Mouse (Mus musculus) limb, embryonic 12.5 days (tissue): ENCODE results near the gene Col18a1. TPM values are rescaled to one million over a fixed set of nuclear protein-coding genes. Genes with fewer than 3 reads are reported as not detected.

Experiments used
- ATAC-seq: fragments of 200-750 bp; cut with Nextera tagmentation; 2 replicates; pipeline ENCODE4 v1.8.0; 2017; ENCODE audit warnings: low read depth, moderate TSS enrichment; ENCODE audit not compliant: insufficient number of reproducible peaks, insufficient read depth, low FRiP score, low TSS enrichment
- H3K27ac ChIP-seq: fragments of 300-500 bp; sonication (generic); 2 replicates; pipeline ENCODE4 v1.5.1; 2016; ENCODE audit warnings: mild to moderate bottlenecking, moderate library complexity
- H3K27me3 ChIP-seq: fragments of 300-500 bp; sonication (generic); 2 replicates; pipeline ENCODE4 v1.6.1; 2016; ENCODE audit warnings: mild to moderate bottlenecking, moderate library complexity
- H3K36me3 ChIP-seq: fragments of 300-500 bp; sonication (generic); 2 replicates; pipeline ENCODE4 v1.6.1; 2016; ENCODE audit warnings: mild to moderate bottlenecking, moderate library complexity
- H3K4me1 ChIP-seq: fragments of 300-500 bp; sonication (generic); replicated peaks from 2 replicates; pipeline ENCODE4 v1.6.1; 2016
- H3K4me2 ChIP-seq: fragments of 300-500 bp; sonication (generic); 2 replicates; pipeline ENCODE4 v1.6.1; 2016; ENCODE audit warnings: mild to moderate bottlenecking, moderate library complexity
- H3K4me3 ChIP-seq: fragments of 300-500 bp; sonication (generic); replicated peaks from 2 replicates; pipeline ENCODE4 v1.5.1; 2016; ENCODE audit warnings: mild to moderate bottlenecking
- H3K9ac ChIP-seq: fragments of 300-500 bp; sonication (generic); replicated peaks from 2 replicates; pipeline ENCODE4 v1.6.1; 2016; ENCODE audit warnings: mild to moderate bottlenecking, moderate library complexity
- H3K9me3 ChIP-seq: fragments of 300-500 bp; sonication (generic); 2 replicates; pipeline ENCODE4 v1.6.1; 2016; ENCODE audit warnings: mild to moderate bottlenecking, moderate library complexity
- WGBS: fragments of 180-500 bp; shearing (Covaris S2); methylation state at CpG from one replicate; pipeline ENCODE4 v1.1.7; 2016; 5-methylcytosine and 5-hydroxymethylcytosine counted together
- polyA plus RNA-seq: library from polyadenylated mRNA; unstranded; fragments of >200 nt; fragmentation: Nextera tagmentation; extraction: Ambion mirVana; gene quantifications from 2 replicates; pipeline ENCODE4 v1.2.1, GENCODE M21; 2016

Col18a1 gene
- 104 and 105 TPM in 2 replicates for polyA plus RNA-seq

DNA sequence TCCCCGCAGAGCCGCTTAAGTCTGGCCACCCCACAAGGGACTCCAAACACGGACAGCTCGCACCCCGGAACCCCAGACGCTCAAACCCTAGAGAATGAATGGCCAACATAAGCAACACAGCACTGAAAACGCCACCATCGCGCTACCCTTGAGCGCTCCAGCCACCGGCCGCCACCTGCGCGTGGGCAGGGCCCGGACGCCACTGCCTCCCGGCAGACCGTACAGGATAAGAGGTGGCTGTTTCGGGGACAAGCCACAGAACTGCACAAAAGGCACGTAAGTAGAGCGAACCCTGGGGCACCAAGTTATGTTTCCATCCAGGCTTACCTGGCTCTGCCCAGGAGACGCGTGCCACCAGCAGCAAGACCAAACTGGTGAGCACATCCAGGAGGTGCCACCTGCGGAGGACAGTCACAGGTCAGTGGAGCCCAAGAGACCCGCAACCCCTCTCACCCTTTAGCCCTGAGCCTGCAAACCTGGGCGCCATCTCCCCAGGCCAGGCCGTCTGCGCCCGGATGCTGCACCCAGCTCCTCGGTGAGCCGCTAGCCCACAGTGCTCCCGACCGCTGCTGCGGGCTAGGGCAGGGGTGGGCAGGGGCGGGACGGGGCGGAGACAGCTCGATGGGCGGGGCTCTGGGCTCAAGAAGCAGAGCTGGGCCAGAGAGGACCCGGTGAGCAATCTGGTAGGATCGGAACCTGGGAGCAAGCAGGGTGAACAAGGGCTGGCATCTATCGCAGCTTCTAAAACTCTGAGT lies at the start of gene Col18a1:
TSS of gene Col18a1 (minus strand) at position 586 of the 755 bp plus-strand sequence.
- Histone ChIP-seq H3K9me3 (no peaks in the 10 kb centered on the region), H3K27ac (peak within 1 kb of the TSS; percentile 78), H3K4me2 (peak within 1 kb of the TSS; percentile 97), H3K36me3 (no peaks in the 10 kb centered on the region), H3K4me1 (peaks cover 29% of the 10 kb centered on the region), H3K27me3 (peaks cover 13% of the 10 kb centered on the region; the same call in 1 of the 2 replicates), H3K9ac (peak within 1 kb of the TSS; percentile 68), H3K4me3 (peak within 1 kb of the TSS; percentile 55)
- ATAC-seq, result peak; percentile 74
- WGBS, result 1% methylated on average over 42 of the region's 42 CpGs

GRCm38 (mm10) chr10:77215641-77216040 lies 49.3 kb upstream of the Col18a1 start:
- 59% methylated on average over 4 of the region's 4 CpGs for WGBS
- Histone ChIP-seq H3K9me3 (no peaks in the 10 kb centered on the region), H3K4me3 (no peak overlapping the region), H3K4me1 (peaks cover 15% of the 10 kb centered on the region), H3K9ac (0 out of 2 replicates have a peak overlapping the region, but pooled peaks have one; percentile 18), H3K36me3 (no peaks in the 10 kb centered on the region), H3K27me3 (no peaks in the 10 kb centered on the region), H3K27ac (no peak overlapping the region), H3K4me2 (no peak overlapping the region)
- no peak for ATAC-seq

DNA sequence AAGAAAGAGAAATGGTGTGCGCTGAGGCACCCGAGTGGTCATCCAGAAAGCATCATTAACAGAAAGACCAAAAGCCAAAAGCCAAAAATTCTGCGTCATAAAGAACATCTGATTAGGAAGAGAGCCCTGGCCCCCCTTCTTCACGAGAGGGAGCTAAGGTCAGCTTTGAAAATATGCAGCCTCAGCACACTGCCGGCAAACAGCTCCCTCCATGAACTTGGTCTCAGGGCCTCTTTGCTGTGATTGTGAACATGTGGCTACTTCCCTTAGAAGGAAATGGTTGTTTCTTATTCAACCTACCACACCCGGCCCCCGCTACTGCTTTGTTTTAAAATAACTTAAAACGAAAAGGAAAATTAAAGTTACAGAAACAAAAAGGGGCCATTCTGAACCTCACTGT lies 48.2 kb upstream of the Col18a1 start:
- H3K4me3 ChIP-seq, result no peak overlapping the region
- no peak overlapping the region for H3K9ac ChIP-seq
- H3K4me1 ChIP-seq, result peaks cover 15% of the 10 kb centered on the region
- H3K9me3 ChIP-seq, result no peaks in the 10 kb centered on the region
- H3K27ac ChIP-seq, result 0 out of 2 replicates have a peak overlapping the region, but pooled peaks have one; percentile 12
- H3K36me3 ChIP-seq, result no peaks in the 10 kb centered on the region
- 65% methylated on average over 8 of the region's 8 CpGs for WGBS
- no peaks in the 10 kb centered on the region for H3K27me3 ChIP-seq
- no peak overlapping the region for H3K4me2 ChIP-seq
- no peak for ATAC-seq

DNA sequence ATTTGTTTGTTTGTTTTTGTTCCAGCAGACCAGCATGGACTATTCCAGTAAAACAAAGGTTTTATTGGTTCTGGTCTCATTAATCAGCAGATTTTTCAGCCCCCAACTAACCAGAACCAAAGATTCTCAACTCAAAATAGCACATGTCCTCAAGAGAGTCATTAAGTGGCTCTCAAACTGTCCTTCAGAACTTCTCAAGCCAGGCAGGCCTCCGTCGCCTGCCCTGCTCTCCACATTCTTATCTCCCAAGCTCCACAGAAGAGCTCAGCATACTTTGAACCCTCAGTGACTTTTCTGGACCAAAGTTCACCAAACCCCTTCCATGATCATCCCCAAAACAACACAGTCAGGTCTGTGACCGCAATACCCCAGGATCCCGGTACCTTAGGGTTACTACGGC lies 47.1 kb upstream of the Col18a1 start:
- Histone ChIP-seq H3K27ac (no peak overlapping the region), H3K9ac (no peak overlapping the region), H3K4me1 (peaks cover 18% of the 10 kb centered on the region), H3K4me3 (no peak overlapping the region), H3K27me3 (no peaks in the 10 kb centered on the region), H3K4me2 (no peak overlapping the region), H3K9me3 (no peaks in the 10 kb centered on the region), H3K36me3 (no peaks in the 10 kb centered on the region)
- 92% methylated on average over 5 of the region's 5 CpGs for WGBS
- no peak for ATAC-seq

- WGBS, result 86% methylated on average over 6 of the region's 6 CpGs
- no peak overlapping the region for H3K9ac ChIP-seq
- H3K4me2 ChIP-seq, result no peak overlapping the region
- no peaks in the 10 kb centered on the region for H3K36me3 ChIP-seq
- no peak overlapping the region for H3K4me3 ChIP-seq
- H3K27me3 ChIP-seq, result no peaks in the 10 kb centered on the region
- H3K4me1 ChIP-seq, result peaks cover 19% of the 10 kb centered on the region
- H3K9me3 ChIP-seq, result no peaks in the 10 kb centered on the region
- ATAC-seq, result no peak
- no peak overlapping the region for H3K27ac ChIP-seq
Measured at GRCm38 (mm10) chr10:77212354-77213120, 46.2 kb upstream of the Col18a1 start.

GRCm38 (mm10) chr10:77211116-77211570 lies 44.8 kb upstream of the Col18a1 start:
- Histone ChIP-seq H3K9ac (no peak overlapping the region), H3K4me2 (no peak overlapping the region), H3K4me3 (no peak overlapping the region), H3K4me1 (peaks cover 32% of the 10 kb centered on the region), H3K9me3 (no peaks in the 10 kb centered on the region), H3K27ac (no peak overlapping the region), H3K36me3 (no peaks in the 10 kb centered on the region), H3K27me3 (no peaks in the 10 kb centered on the region)
- WGBS, result 65% methylated on average over 11 of the region's 11 CpGs
- no peak for ATAC-seq

DNA sequence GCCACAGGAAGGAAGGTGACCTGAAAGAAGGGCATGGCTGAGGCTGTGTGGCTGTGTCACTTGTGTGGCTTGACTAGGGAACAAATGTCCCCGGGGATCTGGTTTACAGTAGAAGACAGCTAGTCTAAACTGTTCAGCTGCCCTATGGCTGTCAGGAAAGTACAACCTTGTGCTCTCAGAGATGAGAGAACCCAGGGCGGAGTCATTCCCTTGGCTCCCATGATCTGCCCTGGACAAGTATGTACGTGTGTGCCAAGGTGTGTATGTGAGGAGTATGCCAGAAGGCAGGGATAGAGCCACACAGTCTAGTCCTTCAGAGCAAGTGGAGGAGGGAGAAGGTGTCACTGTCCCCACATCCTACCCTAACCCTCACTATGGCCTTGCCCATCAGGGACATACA lies 44.3 kb upstream of the Col18a1 start:
- WGBS, result 86% methylated on average over 3 of the region's 3 CpGs
- peaks cover 30% of the 10 kb centered on the region for H3K4me1 ChIP-seq
- no peak overlapping the region for H3K9ac ChIP-seq
- no peak overlapping the region for H3K4me2 ChIP-seq
- H3K27me3 ChIP-seq, result no peaks in the 10 kb centered on the region
- no peak overlapping the region for H3K27ac ChIP-seq
- ATAC-seq, result no peak
- no peaks in the 10 kb centered on the region for H3K36me3 ChIP-seq
- no peaks in the 10 kb centered on the region for H3K9me3 ChIP-seq
- H3K4me3 ChIP-seq, result no peak overlapping the region

- Histone ChIP-seq H3K27me3 (no peaks in the 10 kb centered on the region), H3K4me2 (no peak overlapping the region), H3K9ac (no peak overlapping the region), H3K9me3 (no peaks in the 10 kb centered on the region), H3K4me3 (no peak overlapping the region), H3K27ac (no peak overlapping the region), H3K4me1 (peaks cover 32% of the 10 kb centered on the region), H3K36me3 (no peaks in the 10 kb centered on the region)
- no peak for ATAC-seq
- 46% methylated on average over 5 of the region's 5 CpGs for WGBS
Measured at GRCm38 (mm10) chr10:77209261-77209660, 42.9 kb upstream of the Col18a1 start.

GRCm38 (mm10) chr10:77206565-77207079 lies 40.3 kb upstream of the Col18a1 start:
- Histone ChIP-seq H3K27me3 (no peaks in the 10 kb centered on the region), H3K36me3 (no peaks in the 10 kb centered on the region), H3K27ac (peak overlapping the region; percentile 81), H3K4me1 (peaks cover 35% of the 10 kb centered on the region), H3K9me3 (no peaks in the 10 kb centered on the region), H3K9ac (no peak overlapping the region), H3K4me3 (no peak overlapping the region), H3K4me2 (no peak overlapping the region)
- ATAC-seq, result peak; percentile 65; the same call in 1 of the 2 replicates
- WGBS, result 24% methylated on average over 3 of the region's 3 CpGs

DNA sequence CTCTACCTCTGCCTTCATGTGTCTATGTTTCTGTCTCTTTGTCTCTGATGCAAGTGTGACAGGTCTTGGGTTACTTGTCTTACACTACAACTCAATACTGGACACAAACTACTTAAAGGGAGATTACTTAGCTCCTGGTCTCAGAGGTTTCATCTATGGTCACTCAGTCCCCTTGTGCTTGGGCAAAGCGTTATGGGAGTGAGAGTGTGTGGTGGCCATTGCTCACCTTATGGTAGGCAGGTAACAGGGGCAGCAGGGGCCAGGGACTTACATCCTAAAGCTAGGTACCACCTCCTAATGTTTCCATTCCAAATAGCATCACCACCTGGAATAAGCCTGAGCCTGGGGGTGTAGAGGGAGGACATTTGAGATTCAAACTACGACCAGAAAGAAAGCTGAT lies 39.8 kb upstream of the Col18a1 start:
- no peak overlapping the region for H3K9ac ChIP-seq
- H3K27ac ChIP-seq, result peak overlapping the region; percentile 81
- H3K27me3 ChIP-seq, result no peaks in the 10 kb centered on the region
- WGBS, result 76% methylated on average over 2 of the region's 2 CpGs
- no peak overlapping the region for H3K4me3 ChIP-seq
- ATAC-seq, result no peak
- H3K4me2 ChIP-seq, result no peak overlapping the region
- no peaks in the 10 kb centered on the region for H3K36me3 ChIP-seq
- H3K4me1 ChIP-seq, result peaks cover 31% of the 10 kb centered on the region
- no peaks in the 10 kb centered on the region for H3K9me3 ChIP-seq

DNA sequence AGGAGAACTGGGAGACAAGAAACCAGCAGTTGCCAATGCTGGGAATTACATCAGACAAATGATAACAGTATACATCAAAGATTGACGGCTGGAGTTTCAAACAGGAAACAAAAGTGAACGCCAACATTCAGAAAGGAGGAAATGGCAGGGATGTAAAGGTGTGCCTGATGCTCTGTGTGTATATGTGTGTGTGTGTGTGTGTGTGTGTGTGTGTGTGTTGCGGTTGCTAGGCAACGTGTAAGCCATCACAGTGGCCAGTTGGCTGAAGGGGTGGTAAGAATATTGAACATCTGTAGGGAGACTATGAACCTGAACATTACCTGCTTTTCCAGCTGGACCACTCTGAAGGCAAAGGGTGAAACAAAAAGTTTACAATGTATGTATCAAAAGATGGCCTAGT lies 37.6 kb upstream of the Col18a1 start:
- no peaks in the 10 kb centered on the region for H3K27me3 ChIP-seq
- H3K9me3 ChIP-seq, result no peaks in the 10 kb centered on the region
- no peak for ATAC-seq
- H3K4me2 ChIP-seq, result no peak overlapping the region
- H3K4me3 ChIP-seq, result no peak overlapping the region
- no peak overlapping the region for H3K27ac ChIP-seq
- no peak overlapping the region for H3K9ac ChIP-seq
- H3K4me1 ChIP-seq, result peaks cover 27% of the 10 kb centered on the region
- no peaks in the 10 kb centered on the region for H3K36me3 ChIP-seq
- 82% methylated on average over 4 of the region's 4 CpGs for WGBS
